Mouse (Mus musculus) thymus, adult 2 months (tissue): Measurements from ENCODE around the gene Tbx5. TPM values are rescaled to one million over a fixed set of nuclear protein-coding genes. Genes with fewer than 3 reads are reported as not detected.

Experiments used
- DNase-seq: peaks from one replicate; pipeline ENCODE4 v3.0.0; 2021
- H3K27ac ChIP-seq: fragments of 200-500 bp; 2 replicates; pipeline ENCODE4 v1.5.1; 2012; ENCODE audit warnings: low read length, control low read depth; ENCODE audit not compliant: control insufficient read depth, insufficient read depth
- H3K27me3 ChIP-seq: fragments of 200-500 bp; 2 replicates; pipeline ENCODE4 v1.6.1; 2012; ENCODE audit warnings: mild to moderate bottlenecking, low read length, moderate library complexity, mixed read lengths; ENCODE audit not compliant: control insufficient read depth, insufficient read depth
- H3K36me3 ChIP-seq: fragments of 200-500 bp; 2 replicates; pipeline ENCODE4 v1.6.1; 2012; ENCODE audit warnings: mild to moderate bottlenecking, low read length, moderate library complexity; ENCODE audit not compliant: control insufficient read depth, insufficient read depth
- H3K4me1 ChIP-seq: fragments of 200-500 bp; replicated peaks from 2 replicates; pipeline ENCODE4 v1.6.1; 2012; ENCODE audit warnings: low read length; ENCODE audit not compliant: control insufficient read depth, insufficient read depth
- H3K4me3 ChIP-seq: fragments of 200-500 bp; 2 replicates; pipeline ENCODE4 v1.5.1; 2012; ENCODE audit warnings: mild to moderate bottlenecking, low read length, control low read depth, moderate library complexity; ENCODE audit not compliant: control insufficient read depth, insufficient read depth
- CTCF ChIP-seq: fragments of 200-500 bp; IDR thresholded peaks from 2 replicates; pipeline ENCODE4 v1.5.1; 2012; ENCODE audit warnings: mild to moderate bottlenecking, control low read depth, low read length, moderate library complexity, borderline replicate concordance; ENCODE audit not compliant: control insufficient read depth, poor library complexity, insufficient read depth; ENCODE audit errors: extremely low read depth
- POLR2A ChIP-seq: fragments of 200-500 bp; IDR thresholded peaks from 2 replicates; pipeline ENCODE4 v1.6.1; 2012; ENCODE audit warnings: mild to moderate bottlenecking, low read length, control low read depth, moderate library complexity; ENCODE audit not compliant: control insufficient read depth, poor library complexity, insufficient read depth; ENCODE audit errors: extremely low read depth
- WGBS: fragments of 180-500 bp; shearing (Covaris S2); methylation state at CpG from one replicate; pipeline ENCODE4 v1.1.7; 2018; 5-methylcytosine and 5-hydroxymethylcytosine counted together
- polyA plus RNA-seq: library from polyadenylated mRNA; depleted of rRNA; stranded (reverse); fragments of >200 nt; gene quantifications from 2 replicates; pipeline ENCODE4 v1.2.3, GENCODE M21; 2012

Gene Tbx5
- polyA plus RNA-seq, 1 experiment, result 1.7 TPM

DNA sequence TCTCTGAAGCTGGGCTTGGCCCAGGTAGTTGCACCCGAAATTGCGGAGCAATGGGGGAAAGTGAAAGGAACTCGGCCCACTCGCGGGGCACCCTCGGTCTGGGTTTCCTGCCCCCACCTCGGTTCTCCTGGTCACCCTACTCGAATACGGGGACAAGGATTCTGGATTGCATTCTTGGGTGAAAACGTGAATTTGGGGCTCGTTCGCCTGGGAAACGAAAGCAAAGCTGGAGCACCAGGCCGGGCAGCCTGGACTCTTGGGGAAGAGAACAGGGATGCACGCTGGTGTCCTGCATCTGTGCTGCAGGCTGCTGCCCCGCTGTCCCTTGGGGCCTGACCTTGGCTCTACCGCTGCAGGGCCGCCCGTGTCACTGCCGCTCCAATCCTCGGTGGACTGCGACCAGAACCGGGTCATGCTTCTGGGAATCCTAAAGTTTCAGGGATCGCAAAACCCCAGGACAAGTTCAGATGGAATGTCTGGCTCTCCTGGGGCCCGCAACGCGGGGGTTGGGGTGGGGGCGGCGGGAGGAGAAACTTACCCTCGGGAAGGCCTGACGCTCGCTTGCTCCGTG, 1.2 kb upstream of the Tbx5 start:
- peaks cover 24% of the 10 kb centered on the region; the same call in 1 of the 2 replicates for H3K27me3 ChIP-seq
- WGBS, result 3% methylated on average over 33 of the region's 33 CpGs

GRCm38 (mm10) chr5:119831791-119832478, 533 bp upstream of the Tbx5 start:
- 8% methylated on average over 25 of the region's 25 CpGs for WGBS
- TF ChIP-seq CTCF (no peak), POLR2A (no peak)
- no peak overlapping the region for H3K4me3 ChIP-seq
- H3K36me3 ChIP-seq, result no peaks in the 10 kb centered on the region
- H3K27ac ChIP-seq, result no peak overlapping the region
- no peak for DNase-seq
- H3K27me3 ChIP-seq, result peaks cover 30% of the 10 kb centered on the region
- H3K4me1 ChIP-seq, result no peaks in the 10 kb centered on the region

More for the DNA sequence above, 1.2 kb upstream of the Tbx5 start:
- TF ChIP-seq POLR2A, result no peak
- no peak for TF ChIP-seq CTCF
- Histone ChIP-seq H3K27ac (no peak overlapping the region), H3K36me3 (no peaks in the 10 kb centered on the region), H3K4me3 (no peak overlapping the region), H3K4me1 (no peaks in the 10 kb centered on the region)
- no peak for DNase-seq

- H3K27ac ChIP-seq, result no peak overlapping the region
- DNase-seq, result no peak
- H3K4me1 ChIP-seq, result no peaks in the 10 kb centered on the region
- H3K4me3 ChIP-seq, result no peak overlapping the region
- 21% methylated on average over 8 of the region's 8 CpGs for WGBS
- TF ChIP-seq CTCF, result no peak
- no peak for TF ChIP-seq POLR2A
- H3K36me3 ChIP-seq, result no peaks in the 10 kb centered on the region
- H3K27me3 ChIP-seq, result peaks cover 38% of the 10 kb centered on the region
Measured at GRCm38 (mm10) chr5:119833223-119834030, 959 bp downstream of the Tbx5 start.

DNA sequence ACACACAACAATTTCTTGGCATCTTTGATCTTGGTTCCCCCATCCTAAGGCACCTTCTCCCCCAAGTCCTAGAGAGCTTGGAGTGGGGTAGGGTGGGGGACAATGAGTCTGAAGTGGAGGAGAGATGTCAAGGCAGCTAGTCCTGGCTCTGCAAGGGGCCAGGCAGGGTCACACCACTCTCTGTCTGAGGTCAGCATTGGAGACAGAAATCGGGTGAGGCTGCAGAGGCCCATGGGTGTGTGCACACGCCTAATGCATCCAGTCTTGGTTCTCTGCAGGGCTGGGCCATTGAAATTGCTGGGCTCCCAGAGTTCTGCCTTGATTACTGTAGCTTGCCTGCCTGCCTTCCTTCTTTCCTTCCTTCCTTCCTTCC, 1.5 kb downstream of the Tbx5 start:
- Histone ChIP-seq H3K4me3 (no peak overlapping the region), H3K27me3 (peaks cover 39% of the 10 kb centered on the region), H3K4me1 (no peaks in the 10 kb centered on the region), H3K27ac (no peak overlapping the region), H3K36me3 (no peaks in the 10 kb centered on the region)
- no peak for DNase-seq
- 20% methylated on average over 2 of the region's 2 CpGs for WGBS
- TF ChIP-seq POLR2A, result no peak
- TF ChIP-seq CTCF, result no peak

DNA sequence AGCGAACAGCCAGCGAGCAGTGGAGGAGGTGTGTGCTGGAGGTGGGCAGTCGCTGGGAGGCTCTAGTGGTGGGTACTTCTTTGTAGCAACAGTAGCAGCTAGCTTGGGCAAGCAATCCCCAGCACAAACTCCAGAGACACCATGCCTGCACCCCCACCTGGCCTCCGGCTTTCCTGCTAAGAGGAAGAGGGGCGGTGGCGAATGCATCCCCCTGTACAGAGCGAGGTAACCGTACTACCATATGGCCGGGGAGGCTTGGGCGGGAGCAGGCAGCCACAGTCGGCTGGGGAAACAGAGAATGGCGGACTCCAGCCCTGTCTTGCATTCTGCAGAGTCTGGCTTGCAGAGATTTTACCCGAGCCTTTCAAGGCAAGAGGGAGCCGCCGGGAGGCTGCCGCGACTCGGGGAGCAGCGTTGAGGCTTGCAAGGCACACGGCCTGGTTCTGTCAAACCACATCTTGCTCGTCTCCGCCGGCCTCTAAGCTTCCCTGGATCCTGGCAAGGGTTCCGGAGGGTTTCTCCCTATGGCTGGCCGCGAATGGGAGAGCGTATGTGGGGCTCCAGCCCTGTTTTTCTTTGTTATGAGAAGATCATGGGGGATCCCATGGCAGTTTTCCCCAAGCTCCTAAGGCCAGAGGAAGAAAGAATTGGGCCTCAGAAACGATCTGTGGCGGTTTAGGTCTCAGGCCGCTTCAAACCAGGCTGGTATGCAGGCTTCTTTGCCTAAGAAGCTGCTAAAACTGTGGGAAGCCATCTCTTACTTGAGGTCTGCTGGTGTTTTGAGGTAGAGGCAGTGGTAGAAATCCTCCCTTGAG, 2.8 kb downstream of the Tbx5 start:
- H3K4me1 ChIP-seq, result no peaks in the 10 kb centered on the region
- no peaks in the 10 kb centered on the region for H3K36me3 ChIP-seq
- no peak overlapping the region for H3K4me3 ChIP-seq
- H3K27me3 ChIP-seq, result peaks cover 43% of the 10 kb centered on the region
- TF ChIP-seq POLR2A (no peak), CTCF (no peak)
- DNase-seq, result no peak
- 8% methylated on average over 30 of the region's 30 CpGs for WGBS
- no peak overlapping the region for H3K27ac ChIP-seq

DNA sequence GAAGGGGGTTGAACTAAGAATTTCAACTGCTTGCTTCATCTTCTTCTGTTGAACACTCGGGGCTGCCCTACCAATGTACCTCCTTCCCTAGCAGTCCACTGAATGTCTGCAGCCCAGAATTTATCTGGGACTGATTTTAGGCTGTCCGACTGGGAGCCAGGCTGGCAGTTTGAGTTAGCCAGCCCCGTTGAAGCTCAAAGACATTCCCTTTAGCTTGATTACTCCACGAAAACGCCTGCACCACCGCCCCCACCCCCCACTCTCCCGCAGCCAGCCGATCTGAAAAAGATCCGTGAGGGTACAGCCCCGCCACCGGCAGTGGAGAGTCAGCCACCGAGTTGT, 3.4 kb downstream of the Tbx5 start:
- peaks cover 47% of the 10 kb centered on the region for H3K27me3 ChIP-seq
- no peak overlapping the region for H3K4me3 ChIP-seq
- no peaks in the 10 kb centered on the region for H3K4me1 ChIP-seq
- no peak overlapping the region for H3K27ac ChIP-seq
- no peak for TF ChIP-seq POLR2A
- TF ChIP-seq CTCF, result no peak
- 10% methylated on average over 12 of the region's 12 CpGs for WGBS
- H3K36me3 ChIP-seq, result no peaks in the 10 kb centered on the region
- DNase-seq, result no peak
